Mouse (Mus musculus) erythroblast, embryonic 14.5 days (primary cell): ENCODE results near the gene Pitpnm2. TPM values are rescaled to one million over a fixed set of nuclear protein-coding genes. Genes with fewer than 3 reads are reported as not detected.

Experiments
- H3K27me3 ChIP-seq: 2 replicates; pipeline ENCODE4 v1.6.1; 2012; ENCODE audit warnings: inconsistent platforms; ENCODE audit not compliant: control insufficient read depth
- H3K36me3 ChIP-seq: 2 replicates; pipeline ENCODE4 v1.6.1; 2012; ENCODE audit warnings: mild to moderate bottlenecking, inconsistent platforms; ENCODE audit not compliant: control insufficient read depth
- H3K4me1 ChIP-seq: 2 replicates; pipeline ENCODE4 v1.6.1; 2012; ENCODE audit warnings: inconsistent platforms; ENCODE audit not compliant: control insufficient read depth
- H3K4me3 ChIP-seq: replicated peaks from 2 replicates; pipeline ENCODE3; 2012; ENCODE audit warnings: moderate library complexity, mild to moderate bottlenecking, inconsistent platforms
- H3K9me3 ChIP-seq: 2 replicates; pipeline ENCODE4 v1.6.1; 2012; ENCODE audit warnings: low read length, inconsistent platforms, mixed read lengths; ENCODE audit not compliant: control insufficient read depth
- GATA1 ChIP-seq: IDR thresholded peaks from 2 replicates; pipeline ENCODE4 v1.6.1; 2012; ENCODE audit warnings: low read length, inconsistent platforms, mixed read lengths
- TAL1 ChIP-seq: IDR thresholded peaks from 3 replicates; pipeline ENCODE4 v1.6.1; 2012; ENCODE audit warnings: low read length, inconsistent platforms, mixed read lengths
- polyA plus RNA-seq: library from polyadenylated mRNA; stranded (reverse); fragments of >175 nt; gene quantifications from 2 replicates; pipeline ENCODE4 v1.2.3, GENCODE M21; 2012

The Pitpnm2 gene
- polyA plus RNA-seq, 1 experiment: 0.38 TPM

- H3K9me3 ChIP-seq: no peaks in the 10 kb centered on the region
- no peak overlapping the region for H3K4me3 ChIP-seq
- peaks cover 34% of the 10 kb centered on the region for H3K36me3 ChIP-seq
- no peaks in the 10 kb centered on the region for H3K27me3 ChIP-seq
- H3K4me1 ChIP-seq: peaks cover 15% of the 10 kb centered on the region
- TF ChIP-seq GATA1: no peak
Observed at GRCm38 (mm10) chr5:124241686-124242444, 7.7 kb downstream of the Pitpnm2 start.

GRCm38 (mm10) chr5:124240841-124241685 is 8.5 kb downstream of the Pitpnm2 start:
- Histone ChIP-seq H3K36me3 (peaks cover 34% of the 10 kb centered on the region), H3K27me3 (no peaks in the 10 kb centered on the region), H3K4me1 (peaks cover 21% of the 10 kb centered on the region), H3K9me3 (no peaks in the 10 kb centered on the region), H3K4me3 (no peak overlapping the region)
- TF ChIP-seq TAL1: no peak
- no peak for TF ChIP-seq GATA1

GRCm38 (mm10) chr5:124236180-124236579 is 13.4 kb downstream of the Pitpnm2 start:
- H3K27me3 ChIP-seq: no peaks in the 10 kb centered on the region
- H3K4me1 ChIP-seq: peaks cover 22% of the 10 kb centered on the region

DNA sequence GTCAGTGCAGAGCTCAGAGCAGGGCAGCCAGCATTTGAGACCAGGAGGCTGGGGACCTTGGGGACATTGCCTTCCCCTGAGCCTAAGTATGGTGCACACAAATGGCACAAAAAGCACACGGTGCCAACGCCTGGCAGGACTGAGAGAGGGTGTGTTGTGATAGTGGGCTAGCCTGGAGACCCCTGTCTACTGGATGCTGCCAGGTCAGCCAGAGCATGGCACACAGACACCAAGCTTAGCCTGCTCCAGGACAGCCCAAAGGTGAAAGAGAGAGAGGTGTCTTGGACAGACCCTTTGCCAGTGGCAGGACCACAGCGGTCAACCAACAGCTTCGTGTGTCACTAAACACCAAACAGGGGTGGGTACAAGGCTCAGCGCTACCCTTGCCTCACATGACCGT is 14.8 kb downstream of the Pitpnm2 start:
- TF ChIP-seq GATA1 (no peak), TAL1 (no peak)
- H3K9me3 ChIP-seq: no peaks in the 10 kb centered on the region
- peaks cover 10% of the 10 kb centered on the region for H3K36me3 ChIP-seq
- H3K27me3 ChIP-seq: no peaks in the 10 kb centered on the region
- H3K4me1 ChIP-seq: peaks cover 22% of the 10 kb centered on the region
- H3K4me3 ChIP-seq: no peak overlapping the region

More at GRCm38 (mm10) chr5:124236180-124236579, 13.4 kb downstream of the Pitpnm2 start:
- Histone ChIP-seq H3K4me3 (no peak overlapping the region), H3K9me3 (no peaks in the 10 kb centered on the region), H3K36me3 (peaks cover 12% of the 10 kb centered on the region)
- TF ChIP-seq TAL1: no peak
- TF ChIP-seq GATA1: no peak

DNA sequence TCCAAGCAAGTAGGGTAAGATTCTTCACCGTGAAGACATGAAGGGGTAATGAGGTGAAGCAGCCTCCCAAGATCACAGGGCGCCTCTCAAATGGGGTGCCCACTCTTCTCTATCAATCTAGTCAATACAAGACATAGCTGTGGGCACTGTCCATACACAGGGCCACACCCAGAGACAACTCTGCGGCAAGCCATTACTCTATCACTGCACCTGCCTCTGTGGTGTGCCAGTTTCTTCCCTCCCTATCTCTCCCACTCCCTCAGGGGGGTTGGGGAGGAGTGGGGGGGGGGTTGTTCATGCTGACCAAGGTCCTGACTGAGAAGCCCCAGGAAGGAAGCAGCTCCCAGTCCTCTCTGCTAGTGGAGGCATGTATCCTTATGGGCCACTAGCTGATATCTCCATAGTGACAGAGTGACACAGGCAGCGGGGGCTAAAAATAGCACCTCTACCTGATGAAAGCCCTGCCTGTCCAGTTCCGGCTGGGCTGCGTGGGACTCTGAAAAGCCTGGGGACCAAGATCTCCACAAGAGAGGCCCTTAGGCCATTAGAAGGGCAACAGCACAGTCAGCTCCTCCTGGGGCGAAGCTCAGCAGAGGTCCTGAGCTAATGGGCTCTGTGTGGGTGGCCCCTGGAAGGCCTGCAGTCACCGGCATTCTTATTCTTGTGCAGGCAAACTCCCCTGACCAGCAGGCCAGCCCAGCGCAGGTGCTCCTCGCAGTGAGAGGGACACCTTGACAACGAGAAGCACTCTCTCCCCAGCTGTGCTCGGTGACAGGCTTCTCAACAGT is 15.5 kb downstream of the Pitpnm2 start:
- H3K4me1 ChIP-seq: peaks cover 22% of the 10 kb centered on the region
- H3K4me3 ChIP-seq: no peak overlapping the region
- no peaks in the 10 kb centered on the region for H3K27me3 ChIP-seq
- no peak for TF ChIP-seq GATA1
- no peak for TF ChIP-seq TAL1
- no peaks in the 10 kb centered on the region for H3K9me3 ChIP-seq
- H3K36me3 ChIP-seq: peaks cover 10% of the 10 kb centered on the region

GRCm38 (mm10) chr5:124233144-124233465 is 16.5 kb downstream of the Pitpnm2 start:
- H3K9me3 ChIP-seq: no peaks in the 10 kb centered on the region
- H3K4me3 ChIP-seq: no peak overlapping the region
- H3K4me1 ChIP-seq: peaks cover 20% of the 10 kb centered on the region
- TF ChIP-seq TAL1 (no peak), GATA1 (no peak)
- H3K36me3 ChIP-seq: peaks cover 4% of the 10 kb centered on the region
- no peaks in the 10 kb centered on the region for H3K27me3 ChIP-seq

- Histone ChIP-seq H3K36me3 (no peaks in the 10 kb centered on the region; the same call in 1 of the 2 replicates), H3K9me3 (no peaks in the 10 kb centered on the region), H3K4me3 (no peak overlapping the region), H3K4me1 (peaks cover 19% of the 10 kb centered on the region), H3K27me3 (no peaks in the 10 kb centered on the region)
- no peak for TF ChIP-seq TAL1
Observed at GRCm38 (mm10) chr5:124232360-124233143, 17.0 kb downstream of the Pitpnm2 start.

- no peak for TF ChIP-seq TAL1
- TF ChIP-seq GATA1: no peak
- H3K4me3 ChIP-seq: no peak overlapping the region
- H3K27me3 ChIP-seq: no peaks in the 10 kb centered on the region
- no peaks in the 10 kb centered on the region for H3K9me3 ChIP-seq
- H3K4me1 ChIP-seq: peaks cover 24% of the 10 kb centered on the region; the same call in 1 of the 2 replicates
- no peaks in the 10 kb centered on the region for H3K36me3 ChIP-seq
Observed at GRCm38 (mm10) chr5:124230461-124230860, 19.1 kb downstream of the Pitpnm2 start.
